Mouse (Mus musculus) heart, postnatal 14 days (tissue): ENCODE data around the gene Sipa1l1. TPM values are rescaled to one million over a fixed set of nuclear protein-coding genes. Genes with fewer than 3 reads are reported as not detected.

ENCODE experiments used
- DNase-seq, 2 experiments: peaks; one replicate each; pipeline ENCODE4 v3.0.0; 2021 to 2022
- intact Hi-C: fragments of 180-260 bp; cut with DNase I; formaldehyde crosslinking; loops from one replicate; pipeline ENCODE4 v1.15.1; 2025
- long read RNA-seq, 2 experiments: library from polyadenylated mRNA; stranded (forward); transcript quantifications; one replicate each; pipeline ENCODE4 v2.0.0; 2021
- total RNA-seq, 2 experiments: library from RNA; stranded (reverse); gene quantifications; 2 replicates each; pipeline ENCODE4 v1.2.3; 2021

The Sipa1l1 gene
- total RNA-seq, result 10 to 100 TPM; 13.2 to 14.8 TPM
- long read RNA-seq, experiment 1, full-length matches to known transcripts, result 1 of 3 reads
- long read RNA-seq, experiment 1, partial matches to known transcripts, result 0 of 3 reads
- long read RNA-seq, experiment 1, other reads (novel, unspliced or antisense), result 2 of 3 reads
- long read RNA-seq, experiment 2, partial matches to known transcripts, result 2 of 4 reads
- long read RNA-seq, experiment 2, other reads (novel, unspliced or antisense), result 0 of 4 reads

DNA sequence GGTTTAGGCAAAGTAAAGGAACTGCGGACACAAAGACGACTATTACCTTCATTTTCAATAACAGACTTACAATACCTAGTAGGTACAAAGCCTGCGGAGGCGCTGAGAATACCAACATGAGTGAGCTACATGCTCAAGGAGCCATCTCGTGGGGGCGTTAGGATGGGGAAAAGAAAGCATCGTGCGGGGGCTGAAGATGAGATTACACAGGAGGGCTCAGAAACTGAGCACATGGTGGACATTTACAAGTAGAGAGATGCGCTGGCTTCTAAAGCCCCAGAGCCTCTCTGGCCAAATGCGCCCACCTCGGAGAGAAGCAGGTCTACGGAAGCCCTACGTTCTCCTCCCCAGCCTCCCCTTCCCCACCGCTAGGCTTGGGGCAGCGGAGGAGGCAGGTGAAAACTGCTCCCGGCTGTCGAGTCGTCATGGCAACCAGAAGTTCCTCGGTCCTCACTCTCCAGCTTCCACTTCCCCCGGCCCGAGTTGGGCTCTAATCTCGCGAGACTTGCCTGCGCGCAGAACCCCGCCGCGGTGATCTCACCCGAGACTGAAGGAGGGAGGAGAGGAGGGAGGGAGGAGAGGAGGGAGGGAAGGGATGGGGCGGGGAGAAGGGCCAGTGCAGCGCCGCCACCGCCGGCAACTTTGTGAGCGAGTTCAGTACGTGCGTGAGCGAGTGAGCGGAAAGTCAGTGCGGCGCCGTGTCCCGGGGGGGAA lies at the start of gene Sipa1l1:
Gene Sipa1l1 (plus strand): TSS at position 501 of the 714 bp plus-strand sequence.
- peak; percentile 92 to 95 for DNase-seq
- intact Hi-C loops, result loop anchor here (5.0 kb wide), 1 partner anchor 47 kb away; no protein-coding TSS in a partner anchor

DNA sequence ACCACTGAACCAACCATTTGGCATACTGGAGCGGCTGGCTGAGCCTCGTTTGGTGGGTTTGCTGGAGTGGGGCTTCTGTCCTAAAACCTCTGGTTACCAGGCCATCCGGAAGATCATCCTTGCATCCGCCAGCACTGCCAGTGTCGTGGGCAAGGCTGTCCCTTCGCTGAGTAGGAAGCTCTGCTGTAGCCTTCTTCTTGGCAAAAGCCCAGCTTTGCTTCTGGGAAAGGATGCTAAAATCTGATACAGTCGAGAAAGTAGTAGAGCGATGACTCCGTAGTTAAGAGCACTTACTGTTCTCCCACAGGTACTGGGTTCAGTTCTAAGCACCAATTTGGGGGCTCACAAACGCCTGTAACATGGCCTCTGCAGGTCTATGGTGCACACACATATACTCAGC lies 47.2 kb upstream of the Sipa1l1 start:
- DNase-seq, result peak in 1 of 2 experiments; percentile 26
- intact Hi-C loops, result loop anchor here (5.0 kb wide), 1 partner anchor 45 kb away; the partner anchor contains the start of gene Sipa1l1

DNA sequence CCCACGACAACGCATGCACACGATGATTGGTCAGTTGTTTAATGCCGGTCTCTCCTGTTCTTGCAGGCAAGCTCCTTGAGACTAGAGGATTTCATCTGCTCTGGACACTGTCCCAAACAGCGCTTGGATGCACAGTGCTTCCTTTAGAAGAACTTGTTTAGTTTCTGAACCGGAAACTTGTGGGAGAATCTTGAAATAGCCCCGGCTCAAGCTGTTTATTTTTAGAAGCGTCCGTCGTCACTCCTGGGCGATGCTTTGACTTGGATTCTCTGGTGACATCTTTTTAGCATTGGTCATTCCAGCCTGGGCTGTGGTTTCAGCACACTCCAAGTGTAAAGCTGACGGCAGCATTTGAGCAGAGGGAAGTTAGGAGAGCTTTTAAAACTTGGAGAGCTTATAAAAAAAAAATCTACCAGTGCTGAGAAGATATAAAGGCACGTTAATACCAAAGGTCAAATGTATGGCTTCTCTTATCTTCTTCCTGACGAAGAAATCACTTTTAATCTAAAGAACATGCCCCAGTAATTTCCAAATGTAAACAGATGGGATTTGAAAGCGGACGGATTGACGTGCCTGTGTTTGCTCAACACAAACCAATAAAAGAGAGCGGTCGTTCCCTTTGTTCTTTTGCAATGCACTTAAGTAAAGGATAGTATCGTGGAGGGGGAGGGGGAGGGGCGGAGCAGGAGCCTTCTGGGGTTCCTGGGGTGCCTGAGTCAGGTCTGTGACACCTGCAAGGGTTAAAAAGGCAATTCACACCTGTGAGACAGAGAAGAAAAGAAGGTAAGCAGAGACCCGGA lies 46.5 kb upstream of the Sipa1l1 start:
- peak; percentile 53 to 74 for DNase-seq
- intact Hi-C loops, result loop anchor here (5.0 kb wide), 1 partner anchor 45 kb away; the partner anchor contains the start of gene Sipa1l1

DNA sequence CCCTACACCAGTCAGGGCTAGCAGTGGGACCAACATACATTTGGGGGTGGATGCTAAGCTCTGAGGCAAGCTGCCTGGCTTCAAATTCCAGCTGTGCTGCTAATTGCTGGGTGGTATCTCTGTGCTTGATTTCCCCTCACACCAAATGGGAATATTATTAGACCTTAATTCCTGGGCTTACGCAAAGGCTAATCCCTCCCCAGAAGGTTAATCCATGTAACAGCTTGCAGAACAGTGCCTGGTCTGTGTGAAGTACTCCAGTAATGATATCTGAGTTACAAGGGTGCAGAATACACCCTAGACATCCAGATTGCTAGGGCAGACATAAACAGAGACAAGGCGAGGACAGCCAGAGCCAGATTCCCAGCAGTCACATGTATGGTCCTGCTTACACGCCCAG lies 42.3 kb upstream of the Sipa1l1 start:
- intact Hi-C loops, result no loop called here

DNA sequence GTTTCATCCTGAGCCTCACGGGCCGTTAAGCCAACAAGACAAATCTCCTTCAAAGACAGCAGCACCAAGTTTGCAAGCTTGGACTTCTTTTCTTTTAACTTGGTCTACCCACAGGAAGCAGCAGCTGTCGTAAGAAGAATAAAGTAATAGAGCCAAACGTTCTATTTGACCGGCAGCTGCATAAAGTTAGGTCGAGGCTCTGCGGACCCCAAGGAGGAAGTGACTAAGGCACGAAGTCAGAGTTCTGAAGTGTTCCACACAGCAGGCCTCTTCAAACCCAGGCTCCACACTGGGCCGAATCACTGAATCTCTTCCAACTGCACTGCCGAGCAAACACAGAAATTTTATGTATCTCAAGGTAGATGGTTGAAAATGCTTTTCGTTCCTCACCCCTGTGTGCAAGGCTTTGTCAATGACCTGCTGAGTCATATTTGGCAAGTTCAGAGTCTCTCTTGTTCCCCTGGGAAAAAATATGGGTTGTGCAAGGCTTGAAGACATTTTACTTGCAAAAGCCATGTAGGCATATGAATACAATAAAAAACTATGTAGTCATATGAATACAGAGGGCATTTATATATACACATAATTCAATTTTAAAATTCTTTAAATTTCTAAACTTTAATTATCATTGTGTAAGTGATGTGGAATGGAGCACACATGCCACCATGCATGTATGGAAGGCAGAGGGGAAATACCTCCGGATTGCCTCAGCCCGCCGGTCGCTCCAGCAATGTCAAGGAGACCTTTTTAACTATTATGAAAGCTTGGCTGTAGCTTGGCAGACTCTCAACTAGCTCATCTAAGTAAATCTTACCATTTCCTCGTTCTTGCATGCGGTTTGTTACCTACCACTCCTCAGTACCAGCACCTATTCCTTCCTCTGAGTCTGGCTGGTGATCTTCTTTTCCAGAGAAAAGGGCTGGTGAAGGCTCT lies 29.6 kb upstream of the Sipa1l1 start:
- intact Hi-C loops, result no loop called here

More for the DNA sequence above, 42.3 kb upstream of the Sipa1l1 start:
- no peak for DNase-seq

DNA sequence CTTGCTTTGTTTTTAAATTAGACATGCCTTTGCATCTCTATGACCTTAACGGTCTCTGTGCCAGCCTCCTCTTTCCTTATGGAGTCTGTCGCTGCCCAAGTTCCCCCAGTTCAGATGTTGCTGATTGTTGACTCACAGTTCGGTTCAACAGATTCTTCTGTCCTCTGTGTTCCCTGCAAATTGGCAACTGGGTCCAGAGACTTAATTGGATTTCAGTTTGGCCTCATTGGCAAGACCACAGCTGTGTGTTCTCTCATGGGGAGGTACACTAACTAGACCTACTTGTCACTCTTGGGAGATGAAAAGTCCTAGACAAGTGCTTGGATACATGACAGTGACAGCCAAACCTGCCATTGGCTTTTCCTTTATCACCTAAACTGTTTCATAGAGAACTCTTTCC lies 25.7 kb upstream of the Sipa1l1 start:
- intact Hi-C loops, result no loop called here
- no peak for DNase-seq

More for the DNA sequence above, 29.6 kb upstream of the Sipa1l1 start:
- DNase-seq, result no peak

DNA sequence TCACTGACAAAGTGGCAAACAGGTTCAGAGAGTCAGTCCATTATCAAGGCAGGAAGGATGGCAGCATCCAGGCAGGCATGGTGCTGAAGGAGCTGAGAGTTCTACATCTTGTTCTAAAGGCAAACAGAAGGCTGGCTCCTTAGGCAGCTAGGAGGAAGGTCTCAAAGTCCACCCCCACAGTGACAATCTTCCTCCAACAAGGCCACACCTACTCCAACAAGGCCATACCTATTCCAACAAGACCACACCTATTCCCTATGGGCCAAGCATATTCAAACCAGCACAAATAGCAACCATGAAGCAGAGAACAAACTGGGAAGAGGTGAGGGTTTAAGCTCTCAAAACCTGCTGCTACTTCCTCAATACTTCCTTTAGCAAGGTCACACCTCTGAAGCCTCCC lies 23.9 kb upstream of the Sipa1l1 start:
- intact Hi-C loops, result no loop called here
- DNase-seq, result no peak

DNA sequence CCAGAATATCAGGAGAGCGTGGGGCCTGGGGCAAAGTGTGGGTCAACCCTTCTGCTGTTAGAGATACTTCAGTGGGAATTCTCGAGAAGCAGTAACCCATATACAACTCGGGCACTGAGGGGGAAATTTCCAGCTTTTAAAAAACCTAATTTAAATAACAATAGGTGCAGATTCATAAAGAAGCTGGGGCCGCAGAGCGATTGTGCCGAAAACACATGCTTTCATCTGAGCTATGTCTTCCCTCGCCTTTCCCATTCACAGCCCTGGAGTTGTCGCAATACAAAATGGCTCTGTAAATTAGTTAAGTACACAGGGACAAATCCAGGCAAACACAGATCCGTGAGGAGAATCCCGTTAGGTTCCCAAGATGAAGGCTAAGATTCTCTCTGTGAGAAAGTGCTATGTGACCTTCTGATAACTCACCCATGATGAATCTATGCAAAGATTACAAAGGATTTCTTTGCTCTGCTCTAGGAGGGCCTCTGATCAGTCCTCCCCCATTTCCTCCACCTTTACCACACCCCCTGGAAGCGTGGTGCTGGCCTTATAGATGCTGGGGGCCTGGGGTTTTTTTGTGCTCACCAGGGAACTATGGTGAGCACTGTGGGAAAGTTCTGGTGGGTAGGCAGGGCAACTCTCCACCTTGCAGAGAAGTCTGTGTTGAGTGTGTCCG lies 22.0 kb upstream of the Sipa1l1 start:
- intact Hi-C loops, result no loop called here
- no peak for DNase-seq

DNA sequence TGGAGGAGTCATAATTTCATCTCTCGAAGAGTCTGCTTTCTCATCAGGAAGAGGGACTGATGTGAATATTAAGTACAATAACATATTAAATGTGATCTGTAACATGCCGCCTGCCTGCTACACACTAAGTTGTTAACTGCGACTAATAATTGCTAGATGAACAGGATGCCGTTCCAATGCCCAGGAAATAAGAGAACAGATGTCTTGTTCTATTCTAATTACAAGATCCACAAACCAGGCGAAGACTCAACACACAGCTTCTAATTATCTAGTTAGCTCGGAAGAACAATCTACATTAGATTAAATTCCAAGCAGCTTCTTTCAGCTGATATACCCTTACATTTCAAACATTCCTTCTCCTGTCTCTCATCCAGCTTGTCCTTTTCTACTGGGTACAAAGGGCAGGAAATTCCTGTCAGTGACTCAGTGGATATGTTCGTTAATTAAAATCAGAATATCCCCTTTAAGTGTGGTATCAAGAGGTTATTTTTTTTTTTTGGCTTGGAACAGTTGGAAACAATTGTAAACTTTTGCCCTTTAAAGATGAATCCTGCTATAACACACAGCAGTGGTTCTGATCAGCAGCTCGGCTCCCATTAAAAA lies 20.7 kb upstream of the Sipa1l1 start:
- intact Hi-C loops, result no loop called here
- DNase-seq, result no peak

DNA sequence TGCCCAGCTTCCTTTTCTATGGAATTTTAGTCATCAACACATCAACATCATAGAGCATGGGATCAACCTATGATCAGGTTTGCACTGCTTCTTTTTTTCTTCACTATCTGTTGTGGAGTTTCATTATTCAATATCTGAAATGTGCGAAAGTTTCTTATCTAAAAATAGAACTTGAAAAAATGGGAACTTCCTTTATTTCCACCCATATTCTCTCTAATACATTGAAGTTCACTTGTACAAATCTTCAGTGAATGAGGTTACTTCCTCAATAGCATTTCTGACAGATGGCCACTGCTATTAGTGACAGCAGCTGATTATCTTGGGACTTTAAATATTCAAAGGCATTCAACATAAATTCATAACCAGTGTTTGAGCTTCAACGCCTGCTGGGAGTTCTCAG lies 18.1 kb upstream of the Sipa1l1 start:
- no peak for DNase-seq
- intact Hi-C loops, result no loop called here

DNA sequence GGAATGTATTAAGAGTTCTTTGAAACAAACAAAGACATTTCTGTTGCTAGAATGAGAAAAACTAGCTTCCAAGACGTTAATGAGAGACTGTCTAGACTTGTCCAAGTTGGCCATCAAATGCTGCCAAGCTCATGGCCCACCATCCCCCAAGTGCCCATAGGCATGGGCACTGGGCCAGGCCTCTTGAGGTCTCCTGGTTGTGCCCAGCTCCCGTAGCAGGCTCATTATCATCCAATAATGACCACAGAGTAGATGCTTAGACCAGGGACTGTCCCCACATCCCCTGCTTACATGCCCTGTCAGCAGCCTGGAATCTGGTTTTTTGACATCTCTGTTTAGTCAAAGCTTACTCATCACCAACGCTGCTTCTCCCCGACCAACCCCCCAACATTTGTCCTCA lies 14.6 kb upstream of the Sipa1l1 start:
- DNase-seq, result no peak
- intact Hi-C loops, result no loop called here

DNA sequence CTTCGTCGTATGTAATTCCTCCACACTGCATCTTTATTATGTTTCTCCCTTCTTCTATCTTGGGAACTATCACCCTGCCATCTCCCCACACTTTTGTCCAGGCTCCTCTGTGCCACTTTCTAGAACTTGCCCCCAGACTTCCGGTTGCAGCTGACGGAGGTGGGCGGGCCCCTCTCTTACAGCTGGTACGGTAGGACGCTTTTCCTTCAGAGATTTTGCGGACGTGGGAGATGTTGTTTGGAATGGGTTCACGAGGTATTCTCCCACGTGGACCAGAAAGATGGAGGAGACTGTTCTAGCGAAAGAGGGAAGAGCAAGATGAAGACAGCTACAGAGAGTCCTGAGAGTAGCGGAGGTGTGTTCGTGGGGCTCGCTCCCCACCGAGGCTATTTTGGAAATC lies 10.6 kb upstream of the Sipa1l1 start:
- DNase-seq, result no peak
- intact Hi-C loops, result no loop called here

DNA sequence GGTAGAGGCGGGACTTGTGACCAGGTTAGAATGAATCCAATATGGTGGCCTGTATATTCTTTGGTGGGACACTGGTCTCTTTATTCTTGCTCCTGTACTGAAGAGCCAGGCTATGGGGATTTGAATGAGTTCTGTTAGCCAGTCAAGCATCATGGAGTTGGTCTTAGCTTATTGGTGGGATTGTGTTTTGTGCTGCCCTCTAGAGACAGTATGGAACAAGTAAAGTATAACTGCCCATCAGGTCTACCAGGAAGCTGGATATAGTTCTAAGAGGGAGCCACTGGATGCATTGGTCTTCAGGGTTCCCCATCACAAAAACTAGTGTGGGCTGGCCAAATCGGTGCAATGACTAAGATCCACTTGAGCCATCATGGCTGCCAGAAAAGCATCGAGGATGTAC lies 9.7 kb upstream of the Sipa1l1 start:
- no peak for DNase-seq
- intact Hi-C loops, result no loop called here

DNA sequence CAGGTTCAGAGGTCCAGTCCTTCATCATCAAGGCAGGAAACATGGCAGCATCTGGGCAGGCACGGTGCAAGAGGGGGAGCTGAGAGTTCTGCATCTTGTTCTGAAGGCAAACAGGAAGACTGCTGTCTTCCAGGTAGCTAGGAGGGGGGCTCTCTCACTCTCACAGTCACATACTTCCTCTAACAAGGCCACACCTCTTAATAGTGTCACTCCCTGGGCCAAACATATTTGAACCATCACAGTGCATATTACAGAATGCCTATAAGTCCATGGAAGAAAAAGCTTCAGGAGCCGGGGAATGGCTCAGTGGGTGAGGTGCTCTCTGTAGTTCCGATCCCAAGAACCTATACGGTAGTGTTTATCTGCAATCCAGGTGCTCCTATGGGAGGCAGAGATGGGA lies 3.5 kb upstream of the Sipa1l1 start:
- intact Hi-C loops, result loop anchor here (5.0 kb wide), 1 partner anchor 43 kb away; no protein-coding TSS in a partner anchor
- DNase-seq, result no peak

DNA sequence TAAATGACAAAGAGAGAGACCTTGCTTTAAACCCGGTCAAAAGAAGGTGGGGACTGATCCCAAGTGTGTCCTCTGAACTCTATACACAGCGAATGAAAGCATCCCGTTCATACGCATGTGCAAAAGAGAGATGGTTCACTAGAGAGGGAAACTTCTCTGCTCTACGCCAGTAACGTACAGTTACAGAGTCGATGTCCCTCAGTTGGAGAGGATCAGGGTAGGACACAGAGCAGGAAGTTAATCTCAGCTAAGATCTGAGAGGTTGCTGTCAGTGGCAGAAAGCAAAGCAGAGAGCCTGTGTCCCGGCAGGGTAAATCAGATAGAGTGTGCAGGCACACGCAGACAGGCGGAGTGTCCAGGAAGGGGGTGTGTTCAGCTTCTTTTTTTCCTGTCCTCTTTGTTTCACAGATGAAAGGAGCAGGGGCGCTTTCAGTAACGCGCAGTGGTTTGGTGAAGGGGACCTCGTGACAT lies 3.0 kb upstream of the Sipa1l1 start:
- intact Hi-C loops, result loop anchor here (5.0 kb wide), 1 partner anchor 44 kb away; no protein-coding TSS in a partner anchor
- no peak for DNase-seq

DNA sequence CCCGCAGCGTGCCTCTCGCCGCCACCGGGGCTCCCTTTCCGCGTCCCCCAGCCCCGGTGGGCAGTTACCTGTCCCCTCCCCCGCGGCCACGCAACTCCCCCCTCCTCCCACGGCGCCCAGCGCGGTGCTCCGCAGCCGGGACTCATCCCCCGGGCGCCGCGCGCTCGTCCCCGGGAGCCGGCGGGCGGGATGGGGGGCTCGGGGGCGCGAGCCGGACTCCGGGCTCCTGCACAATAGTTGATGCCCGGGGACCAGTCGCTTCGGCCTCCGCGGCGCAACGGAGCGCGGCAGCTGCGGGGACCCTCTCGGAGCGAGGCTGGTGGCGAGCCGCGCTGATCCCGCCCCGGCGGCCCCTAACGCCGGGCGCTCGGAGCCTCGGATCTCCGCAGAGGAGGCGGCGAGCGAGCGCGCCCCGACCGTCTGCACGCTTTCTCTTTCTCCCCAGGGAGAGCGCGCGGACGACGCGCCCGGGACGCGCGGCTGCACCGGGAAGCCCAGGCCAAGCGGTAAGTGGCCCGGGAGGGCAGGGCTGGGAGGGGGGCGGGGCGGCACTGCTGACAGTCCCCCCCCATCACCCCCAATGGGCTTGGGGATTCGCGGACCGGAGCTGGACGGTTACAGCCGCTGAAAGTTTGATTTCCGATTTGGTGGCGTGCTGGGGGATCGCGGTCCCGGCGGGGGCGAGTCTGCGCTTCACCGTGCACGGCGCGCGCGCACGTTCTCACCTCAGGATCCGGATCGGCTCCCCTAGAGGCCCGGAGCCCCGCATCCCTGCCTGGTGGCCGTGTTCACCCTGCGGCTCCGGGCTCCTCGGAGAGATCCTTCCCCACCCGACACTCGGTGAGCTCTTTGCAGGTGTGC lies 681 bp downstream of the Sipa1l1 start:
- peak; percentile 70 to 72 for DNase-seq
- intact Hi-C loops, result loop anchor here (5.0 kb wide), 3 partner anchors 48 to 298 kb away; no protein-coding TSS in a partner anchor

DNA sequence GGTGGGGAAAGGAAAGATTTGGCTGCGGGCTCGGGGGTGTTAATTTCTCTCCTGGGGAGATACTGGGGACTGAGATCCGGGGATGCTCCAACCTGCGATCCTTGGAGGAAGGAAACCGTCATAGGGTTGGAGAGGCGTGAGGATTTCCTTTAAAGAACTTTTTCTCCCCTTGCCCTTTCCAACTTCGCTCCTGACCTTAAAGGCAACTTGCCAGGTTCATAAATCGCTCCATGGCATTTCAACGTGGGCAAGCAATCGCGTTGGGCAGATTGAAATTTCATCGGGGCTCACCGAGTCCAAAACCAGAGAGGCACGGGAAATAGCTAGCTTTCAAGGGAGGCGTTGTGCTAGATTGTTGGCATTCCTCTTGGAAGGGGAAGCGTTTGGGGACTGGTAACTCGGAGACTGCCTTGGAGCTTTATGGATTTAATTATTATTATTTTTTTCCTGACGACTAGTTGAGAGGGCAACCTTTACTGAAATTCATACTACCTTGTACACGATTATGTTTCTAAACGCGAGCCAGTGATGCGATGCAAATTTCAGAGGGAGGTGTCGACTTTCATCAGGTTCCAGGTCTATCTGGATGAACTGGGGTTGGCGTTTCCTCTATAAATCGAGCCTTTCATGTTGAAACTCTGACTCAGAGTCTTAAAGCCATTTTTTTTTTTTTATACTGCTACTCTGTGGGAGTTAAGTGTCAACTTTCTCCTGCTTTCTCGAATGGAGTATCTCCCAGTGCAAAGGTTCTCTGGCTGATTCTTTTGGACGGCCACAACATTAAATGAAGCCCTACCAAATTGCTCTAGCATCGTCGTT lies 1.6 kb downstream of the Sipa1l1 start:
- no peak for DNase-seq
- intact Hi-C loops, result loop anchor here (5.0 kb wide), 2 partner anchors 102 to 297 kb away; no protein-coding TSS in a partner anchor
